Mouse (Mus musculus): ENCODE results near the gene Alad.

The Alad gene

GRCm38 (mm10) chr4:62519849-62520233 lies at the start of gene Alad:
Gene Alad (minus strand): TSS chr4:62519918.
- DNase-seq (ENCODE audit: low spot score), result peak; percentile 80

DNA sequence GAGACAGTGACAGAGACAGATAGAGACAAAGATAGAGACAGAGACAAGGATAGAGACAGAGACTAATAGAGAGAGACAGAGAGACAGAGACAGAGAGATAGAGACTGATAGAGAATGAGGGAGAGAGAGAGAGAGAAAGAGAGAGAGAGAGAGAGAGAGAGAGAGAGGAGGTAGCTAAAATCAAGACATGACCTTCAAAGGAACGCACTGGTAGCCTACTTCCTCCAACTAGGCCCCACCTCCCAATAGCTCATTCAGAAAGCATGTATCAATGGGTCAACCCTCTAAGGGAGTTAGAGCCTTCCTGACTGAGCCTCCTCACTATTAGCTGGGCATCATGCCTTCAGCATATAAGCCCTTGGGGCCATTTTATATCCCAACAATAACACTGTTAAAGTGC lies 48.6 kb upstream of the Alad start:
- no peak for DNase-seq (ENCODE audit: low spot score)

- DNase-seq (ENCODE audit: low spot score), result no peak
These were observed 48.0 kb upstream of the Alad start for GRCm38 (mm10) chr4:62567696-62568095.

DNA sequence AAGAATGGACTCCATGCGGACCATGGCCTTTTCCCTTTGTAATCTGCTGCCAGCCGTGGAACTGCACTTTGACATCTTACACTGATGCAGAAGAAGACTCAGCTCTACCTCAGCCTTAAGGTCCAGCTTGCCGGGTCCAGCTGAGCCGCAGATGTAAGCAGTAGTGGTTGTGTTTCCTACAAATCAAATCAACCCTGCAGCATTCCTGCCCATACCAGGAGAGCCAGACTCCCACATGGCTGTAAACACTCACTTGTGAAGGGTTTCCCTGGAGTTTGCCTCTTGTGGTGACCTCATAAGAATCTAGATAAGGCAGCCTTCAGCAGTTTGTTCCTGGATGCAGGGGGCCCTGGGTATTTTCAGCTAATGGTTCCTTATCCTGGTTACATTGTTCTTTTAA lies 46.8 kb upstream of the Alad start:
- DNase-seq (ENCODE audit: low spot score), result no peak

- DNase-seq (ENCODE audit: low spot score), result no peak
These were observed 42.3 kb upstream of the Alad start for GRCm38 (mm10) chr4:62562006-62562405.

GRCm38 (mm10) chr4:62561630-62562001 lies 41.9 kb upstream of the Alad start:
- no peak for DNase-seq (ENCODE audit: low spot score)

- DNase-seq (ENCODE audit: low spot score), result peak; percentile 45
These were observed 41.4 kb upstream of the Alad start for GRCm38 (mm10) chr4:62560963-62561629.

DNA sequence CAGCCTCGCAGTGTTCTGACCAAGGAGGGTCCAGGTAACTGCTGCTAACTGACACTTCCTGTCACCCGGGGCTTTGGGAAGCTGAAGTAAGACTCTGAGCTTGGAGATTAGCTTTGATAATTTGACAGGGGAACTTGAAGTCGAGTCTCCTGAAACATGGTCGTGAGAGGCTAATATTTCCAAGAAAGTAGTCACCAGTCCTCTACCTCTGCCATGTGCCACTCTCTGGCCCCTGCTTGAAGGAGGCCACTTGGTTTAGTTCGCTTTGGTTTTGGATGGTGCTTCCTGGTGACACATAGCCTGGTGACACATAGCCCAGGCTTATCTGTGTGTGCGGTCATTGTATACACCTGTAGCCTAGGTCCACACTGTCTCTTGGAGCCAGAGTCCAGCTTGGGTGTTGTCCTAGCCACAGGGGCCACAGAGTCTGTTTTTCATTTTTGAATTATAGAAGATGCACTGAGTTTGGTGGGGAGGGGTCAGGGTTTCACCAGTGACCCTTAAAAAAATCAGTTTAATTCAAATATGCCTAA lies 40.1 kb upstream of the Alad start, which contains the start of gene Rgs3:
Gene Rgs3, plus strand, starts transcription at position 51 of the 533 bp plus-strand sequence.
- no peak for DNase-seq (ENCODE audit: low spot score)

- DNase-seq (ENCODE audit: low spot score), result no peak
These were observed 37.7 kb upstream of the Alad start for GRCm38 (mm10) chr4:62557436-62557835.

GRCm38 (mm10) chr4:62551966-62552365 lies 32.2 kb upstream of the Alad start:
- DNase-seq (ENCODE audit: low spot score), result no peak

GRCm38 (mm10) chr4:62544801-62545200 lies 25.1 kb upstream of the Alad start:
- DNase-seq (ENCODE audit: low spot score), result no peak

GRCm38 (mm10) chr4:62543782-62544181 lies 24.1 kb upstream of the Alad start:
- no peak for DNase-seq (ENCODE audit: low spot score)

GRCm38 (mm10) chr4:62541802-62542201 lies 22.1 kb upstream of the Alad start:
- no peak for DNase-seq (ENCODE audit: low spot score)

DNA sequence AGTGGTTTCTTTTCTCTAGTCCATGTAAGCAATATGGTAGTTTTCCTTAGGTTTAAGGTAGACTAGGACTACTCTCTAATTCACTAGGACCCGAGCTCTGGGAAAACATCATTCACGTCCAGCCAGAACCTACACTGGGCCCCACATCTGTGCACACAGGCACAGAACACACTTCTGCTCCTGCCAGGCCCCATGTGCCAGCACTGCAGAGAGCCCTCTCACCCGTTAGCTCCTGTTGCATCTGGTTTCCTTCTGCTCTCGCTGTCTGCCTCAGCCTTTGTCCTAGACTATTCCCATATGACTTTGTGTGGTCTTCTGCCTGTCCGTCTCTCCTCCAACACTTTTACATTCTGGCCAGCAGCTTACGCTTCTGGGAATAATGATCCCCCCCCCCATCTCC lies 14.0 kb upstream of the Alad start:
- no peak for DNase-seq (ENCODE audit: low spot score)

GRCm38 (mm10) chr4:62527655-62528054 lies 7.9 kb upstream of the Alad start:
- no peak for DNase-seq (ENCODE audit: low spot score)

- no peak for DNase-seq (ENCODE audit: low spot score)
These were observed 6.5 kb upstream of the Alad start for GRCm38 (mm10) chr4:62526256-62526655.

DNA sequence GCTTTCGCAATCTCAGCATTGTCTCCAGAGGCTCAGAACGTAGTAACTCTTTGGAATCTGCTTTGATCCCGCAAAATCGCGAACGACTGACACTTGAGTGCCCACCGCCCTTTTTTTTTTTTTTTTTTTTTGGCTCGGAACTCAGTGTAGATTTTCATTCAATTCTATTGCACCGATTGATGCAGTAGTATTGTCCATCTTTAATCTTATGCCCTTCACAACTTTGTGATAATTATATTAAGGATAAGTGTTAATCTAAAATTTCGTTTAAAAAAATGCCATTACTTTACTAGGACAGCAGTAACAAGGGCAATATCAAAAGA lies 5.7 kb upstream of the Alad start:
- no peak for DNase-seq (ENCODE audit: low spot score)

DNA sequence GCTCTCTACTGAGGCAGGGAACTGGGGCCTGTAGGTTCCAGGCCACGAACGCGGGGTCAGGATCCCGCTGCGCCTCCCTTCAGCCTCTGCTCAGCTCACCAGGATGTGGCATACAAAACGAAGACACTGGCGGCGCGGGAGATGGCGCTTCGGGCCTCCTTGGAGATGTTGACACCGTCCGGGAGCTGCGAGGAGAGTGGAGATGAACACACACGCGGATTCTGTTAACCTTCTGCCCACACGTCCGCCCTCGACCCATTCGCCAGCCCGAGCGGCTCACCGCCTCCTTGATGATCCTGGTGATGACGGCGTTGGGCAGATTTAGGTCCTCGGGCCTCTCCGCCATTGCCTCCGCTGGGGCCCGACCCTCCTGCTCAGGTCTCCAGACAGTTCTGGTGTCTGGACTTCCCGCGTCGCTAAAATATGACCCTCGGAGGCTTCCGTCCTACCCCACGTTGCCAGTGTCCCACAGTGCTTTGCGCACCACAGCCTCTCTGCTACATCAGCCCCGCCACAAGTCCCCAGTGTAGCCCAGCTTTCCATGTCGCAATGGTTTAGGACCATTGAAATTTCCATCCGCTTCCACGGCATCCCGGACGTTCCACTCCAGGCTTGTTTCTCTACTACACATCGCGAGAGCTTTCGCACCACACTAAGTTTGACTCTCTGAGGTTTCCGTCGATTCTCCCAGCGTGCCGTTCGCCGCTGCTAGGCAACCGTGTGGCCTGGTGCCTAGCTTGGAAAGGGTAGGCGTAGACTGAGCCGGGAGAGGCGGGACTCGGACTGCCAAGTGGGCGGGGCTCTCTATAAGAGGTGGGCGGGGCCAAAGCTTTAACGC lies 5.2 kb upstream of the Alad start, which contains the start of the genes Pole3 and 4933430I17Rik:
Gene Pole3, minus strand, starts transcription at position 418 of the 838 bp plus-strand sequence.
Gene 4933430I17Rik, plus strand, starts transcription at position 719 of the 838 bp plus-strand sequence.
- peak; percentile 94 for DNase-seq (ENCODE audit: low spot score)

DNA sequence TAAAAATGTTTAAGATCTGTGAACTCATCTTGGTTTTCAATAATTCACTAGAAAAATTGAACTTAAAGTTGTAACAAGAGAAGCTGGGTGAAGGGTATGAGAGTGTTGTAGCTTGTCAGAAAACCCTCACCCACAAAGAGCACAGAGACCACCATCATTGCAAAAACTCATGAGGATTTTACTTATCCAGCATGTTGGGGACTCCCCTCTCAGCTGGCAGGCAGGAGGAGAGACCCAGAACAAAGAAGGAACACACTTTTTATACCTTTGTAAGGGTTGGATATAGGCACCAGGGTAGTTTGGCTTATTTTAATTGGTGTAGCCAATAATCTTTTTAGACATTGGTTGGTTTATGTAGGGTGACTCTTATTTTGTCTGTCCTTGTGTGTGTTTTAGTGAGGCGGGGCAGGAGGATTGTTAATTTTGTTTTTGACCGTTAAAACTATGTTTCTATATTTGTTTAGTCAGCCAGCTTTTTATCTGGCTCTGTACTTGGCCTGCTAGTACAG lies 1.2 kb upstream of the Alad start:
- no peak for DNase-seq (ENCODE audit: low spot score)

GRCm38 (mm10) chr4:62519122-62519848 lies 433 bp downstream of the Alad start:
- no peak for DNase-seq (ENCODE audit: low spot score)

DNA sequence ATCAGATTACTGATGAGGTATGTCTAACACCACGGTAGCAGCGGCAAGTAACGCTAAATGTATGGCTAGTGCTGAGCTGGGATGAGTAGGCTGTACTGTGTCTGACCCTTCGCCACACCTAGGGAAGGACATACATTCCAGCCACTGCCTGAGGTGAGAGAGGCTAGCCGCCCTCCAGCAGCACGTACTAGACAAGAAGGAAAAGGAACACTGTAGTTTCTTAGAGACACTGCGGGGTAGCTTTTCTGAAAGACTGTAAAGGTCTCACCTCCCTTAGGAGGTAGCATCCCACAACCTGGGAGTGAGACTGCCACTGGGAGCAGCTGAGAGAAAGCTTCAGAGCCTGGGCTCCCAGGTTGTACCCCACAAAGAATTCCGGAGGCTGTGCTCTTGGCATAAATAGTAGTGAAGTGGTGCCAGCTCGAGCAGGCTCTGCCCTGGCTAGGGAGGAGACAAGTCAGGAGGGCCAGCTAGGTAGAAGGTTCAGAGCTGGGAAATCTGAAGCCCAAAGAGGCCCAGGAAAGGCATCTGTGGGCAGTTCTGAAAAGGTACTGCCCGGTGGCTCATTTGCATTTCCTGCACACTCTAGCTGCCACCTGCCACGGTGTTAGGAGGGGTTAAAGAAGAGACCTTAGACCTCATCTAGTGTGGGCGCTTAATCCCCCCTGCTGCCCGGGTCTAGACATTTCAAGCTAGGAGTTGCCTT lies 1.1 kb downstream of the Alad start:
- no peak for DNase-seq (ENCODE audit: low spot score)
